26 mouse cellular contexts compared by ENCODE assay signal in the genomic region with DNA sequence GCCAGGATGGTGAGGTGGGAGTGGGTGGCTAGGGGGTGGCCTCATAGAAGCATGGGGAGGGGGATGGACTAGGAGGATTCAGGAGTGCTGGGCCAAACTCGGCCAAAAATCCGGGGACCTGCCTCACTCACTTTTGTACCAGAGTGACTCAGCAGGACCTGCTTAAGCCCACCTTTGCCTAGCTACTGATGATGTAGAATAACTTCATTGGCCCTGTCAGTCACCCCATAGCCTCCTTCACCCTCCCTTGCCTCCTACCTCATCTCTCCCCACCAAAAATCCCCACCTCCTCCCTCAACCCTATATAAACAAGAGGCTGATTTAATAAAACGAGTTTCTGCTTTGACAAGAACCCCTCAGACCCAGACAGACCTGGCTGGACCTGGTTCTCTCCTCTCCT.
"Had no signal": no experiment of that assay in that cellular context is flagged by ENCODE, and none has a peak within 500 bp of the region (broad histone marks: within the 10 kb centered on the region; RNA-seq: fewer than 3 reads in every experiment).

No protein-coding gene starts in this region.

- H3K27ac ChIP-seq: heart, adult 2 months; hindbrain, embryonic 10.5 days; hindbrain, embryonic 12.5 days; hindbrain, embryonic 14.5 days; intestine, embryonic 15.5 days; layer of hippocampus, adult 2 months; limb, embryonic 12.5 days; liver, embryonic 13.5 days had no signal

- H3K27me3 ChIP-seq: heart, embryonic 12.5 days; hindbrain, embryonic 12.5 days; intestine, embryonic 15.5 days; limb, embryonic 12.5 days; liver, embryonic 13.5 days had no signal

- H3K4me2 ChIP-seq: heart, embryonic 12.5 days; hindbrain, embryonic 12.5 days; hindbrain, embryonic 14.5 days; intestine, embryonic 15.5 days; limb, embryonic 12.5 days; liver, embryonic 11.5 days; liver, embryonic 13.5 days had no signal

- H3K4me3 ChIP-seq: heart, adult 2 months; heart, embryonic 12.5 days; hindbrain, embryonic 10.5 days; hindbrain, embryonic 12.5 days; intestine, embryonic 15.5 days; layer of hippocampus, adult 2 months; limb, embryonic 12.5 days; liver, embryonic 13.5 days had no signal

- DNase-seq: gastrocnemius, postnatal 14 days; gastrocnemius, postnatal 36 days; heart, adult 11 months; heart, adult 2 months; heart, postnatal 14 days; heart, postnatal 36 days; kidney, adult 18-20 months; kidney, adult 8-10 months; kidney, postnatal 10 days; kidney, postnatal 25 days; kidney, postnatal 4 days; layer of hippocampus, postnatal 36 days; left cerebral cortex, postnatal 4 days; liver; liver, embryonic 13.5 days had no signal

- H3K4me1 ChIP-seq: heart, embryonic 12.5 days; hindbrain, embryonic 10.5 days; hindbrain, embryonic 12.5 days; intestine, embryonic 15.5 days; limb, embryonic 12.5 days; liver, embryonic 13.5 days had no signal

- H3K9ac ChIP-seq: heart, embryonic 12.5 days; hindbrain, embryonic 12.5 days; hindbrain, embryonic 14.5 days; intestine, embryonic 15.5 days; limb, embryonic 12.5 days; liver, embryonic 13.5 days had no signal

- H3K36me3 ChIP-seq: heart, embryonic 12.5 days; hindbrain, embryonic 10.5 days; hindbrain, embryonic 12.5 days; intestine, embryonic 15.5 days; limb, embryonic 12.5 days; liver, embryonic 13.5 days had no signal

- ATAC-seq: hindbrain, embryonic 16.5 days; inflammation-experienced regulatory T-cells, adult 6 months; intestine, embryonic 15.5 days; intestine, postnatal 0 days had no signal

- H3K9me3 ChIP-seq: heart, embryonic 12.5 days; hindbrain, embryonic 10.5 days; hindbrain, embryonic 12.5 days; intestine, embryonic 15.5 days; limb, embryonic 12.5 days; liver, embryonic 13.5 days had no signal
